Mouse (Mus musculus) effector memory CD4-positive, alpha-beta T cell, adult 5 months (primary cell): Measurements from ENCODE around the gene AC129217.1. TPM values are rescaled to one million over a fixed set of nuclear protein-coding genes. Genes with fewer than 3 reads are reported as not detected.

Experiments
- polyA plus RNA-seq: library from polyadenylated mRNA; unstranded; fragments of 100-300 nt; shearing (Covaris generic); gene quantifications from one replicate; pipeline ENCODE4 v1.2.1, GENCODE M21; 2017

The AC129217.1 gene
- polyA plus RNA-seq, result not detected

DNA sequence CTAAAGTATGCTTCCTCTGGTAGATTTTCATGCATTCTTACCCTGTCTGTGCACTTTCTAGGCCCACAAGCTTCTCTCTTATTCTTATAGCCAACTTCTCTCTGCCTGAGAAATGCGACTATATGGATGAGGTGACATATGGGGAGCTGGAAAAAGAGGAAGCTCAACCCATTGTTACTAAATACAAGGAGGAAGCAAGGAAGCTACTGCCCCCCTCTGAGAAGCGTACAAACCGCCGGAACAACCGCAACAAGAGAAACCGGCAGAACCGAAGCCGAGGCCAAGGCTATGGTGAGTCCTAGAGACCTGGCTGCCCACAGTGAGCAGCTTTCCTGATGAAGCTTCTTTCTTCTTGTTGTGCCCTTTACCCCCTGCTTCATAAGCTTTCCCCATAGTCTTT lies at the start of gene AC129217.1:
Gene AC129217.1, plus strand, starts transcription at position 114 of the 400 bp plus-strand sequence.

DNA sequence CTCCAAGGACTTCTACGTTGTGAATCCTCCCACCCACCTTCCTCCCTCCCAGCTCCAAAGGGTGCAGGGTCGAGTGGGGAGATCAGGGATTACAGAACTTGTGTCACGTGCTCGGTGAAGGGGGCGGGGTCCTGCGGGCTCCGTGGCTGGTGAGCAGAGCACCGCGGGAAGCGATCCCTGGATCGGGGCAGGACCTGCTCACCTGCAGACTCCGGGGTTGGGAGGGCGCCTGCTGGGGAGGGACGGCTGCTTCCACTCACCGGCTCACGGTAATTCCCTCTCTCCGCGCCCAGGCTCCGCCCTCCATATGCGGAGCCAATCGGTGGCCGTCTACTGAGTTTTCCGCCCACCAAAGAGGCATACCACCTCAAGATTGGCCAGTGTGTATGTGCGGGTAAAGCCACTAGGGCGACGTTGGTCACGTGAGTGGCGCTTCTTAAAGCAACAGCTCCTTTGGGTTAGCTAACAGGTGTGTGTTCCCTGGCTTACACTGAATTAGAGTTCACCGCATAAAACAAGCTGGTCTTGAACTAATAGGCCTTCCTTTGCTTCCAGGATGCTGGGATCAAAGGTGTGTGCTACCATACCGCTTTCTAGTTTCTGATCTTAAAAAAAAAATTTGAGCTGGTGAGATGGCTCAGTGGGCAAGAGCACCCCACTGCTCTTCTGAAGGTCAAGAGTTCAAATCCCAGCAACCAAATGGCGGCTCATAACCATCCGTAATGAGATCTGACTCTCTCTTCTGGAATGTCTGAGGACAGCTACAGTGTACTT lies 43.4 kb upstream of the AC129217.1 start, which contains the start of gene Taf6l:
Gene Taf6l, minus strand, starts transcription at position 410 of the 774 bp plus-strand sequence.

DNA sequence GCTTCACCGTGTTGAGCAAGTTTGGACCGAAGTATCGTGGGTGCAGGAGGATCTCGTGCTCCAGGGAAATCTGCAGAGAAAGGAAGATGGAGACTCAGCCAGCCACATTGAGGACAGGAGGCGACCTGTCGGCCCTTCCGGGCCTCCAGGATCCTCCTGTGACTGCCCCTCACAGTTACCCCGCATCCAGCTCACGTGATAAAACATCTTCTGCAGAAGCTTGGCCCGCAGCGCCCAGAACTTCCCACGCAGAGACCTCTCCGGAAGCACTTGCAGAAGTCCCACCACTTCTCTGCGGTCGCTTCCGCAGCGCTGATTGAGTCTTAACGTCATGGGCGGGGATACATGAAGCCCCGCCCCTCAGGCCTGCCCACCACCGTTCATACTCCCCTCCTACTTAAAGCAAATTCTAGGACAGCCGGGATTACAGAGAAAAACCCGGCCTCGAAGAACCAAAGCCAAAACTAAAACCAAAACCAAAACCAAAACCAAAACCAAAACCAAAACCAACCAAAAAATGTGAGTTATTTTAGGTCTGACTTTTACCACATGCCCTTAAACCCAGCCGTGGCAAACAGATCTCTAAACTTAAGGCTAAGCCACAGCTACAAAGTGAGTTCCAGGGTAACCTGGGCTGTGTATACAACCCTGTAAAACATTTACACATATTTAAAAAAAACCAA lies 31.2 kb upstream of the AC129217.1 start, which contains the start of gene Polr2g:
Gene Polr2g, minus strand, starts transcription at position 314 of the 683 bp plus-strand sequence.

DNA sequence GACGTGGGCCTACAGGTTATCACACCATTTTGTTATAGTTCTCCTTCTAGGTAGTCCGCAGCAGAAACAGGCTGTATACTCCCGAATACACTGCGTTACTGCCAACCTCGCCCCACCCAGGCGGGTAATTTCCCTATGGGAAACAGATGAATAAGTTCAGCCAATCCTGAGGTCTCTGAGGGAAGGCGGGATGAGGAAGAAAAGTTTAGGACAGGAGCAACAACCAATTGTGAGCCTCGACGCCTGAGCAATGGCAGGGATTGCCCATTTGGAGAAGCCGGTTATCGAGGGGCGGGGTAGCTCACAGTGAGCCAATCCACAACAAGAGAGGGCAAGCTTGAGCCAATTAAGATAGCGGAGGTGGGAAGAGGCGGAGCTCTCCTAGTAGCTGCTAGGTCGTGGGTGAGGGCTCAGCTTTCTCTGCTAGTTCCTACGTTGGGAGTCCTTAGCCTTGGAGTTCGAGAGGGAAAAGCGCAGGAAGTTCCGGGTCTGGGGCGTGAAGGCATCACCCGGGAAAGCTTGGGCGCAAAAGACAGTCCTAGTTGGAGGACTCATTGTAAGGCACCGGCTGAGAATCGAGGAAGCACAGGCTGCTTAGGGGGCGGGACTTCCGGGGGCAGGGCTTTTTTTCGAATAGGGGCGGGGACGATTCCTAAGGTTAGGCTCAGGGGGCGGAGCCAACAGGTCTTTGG lies 27.3 kb upstream of the AC129217.1 start, which contains the start of gene Zbtb3:
Gene Zbtb3, plus strand, starts transcription at position 426 of the 692 bp plus-strand sequence.

DNA sequence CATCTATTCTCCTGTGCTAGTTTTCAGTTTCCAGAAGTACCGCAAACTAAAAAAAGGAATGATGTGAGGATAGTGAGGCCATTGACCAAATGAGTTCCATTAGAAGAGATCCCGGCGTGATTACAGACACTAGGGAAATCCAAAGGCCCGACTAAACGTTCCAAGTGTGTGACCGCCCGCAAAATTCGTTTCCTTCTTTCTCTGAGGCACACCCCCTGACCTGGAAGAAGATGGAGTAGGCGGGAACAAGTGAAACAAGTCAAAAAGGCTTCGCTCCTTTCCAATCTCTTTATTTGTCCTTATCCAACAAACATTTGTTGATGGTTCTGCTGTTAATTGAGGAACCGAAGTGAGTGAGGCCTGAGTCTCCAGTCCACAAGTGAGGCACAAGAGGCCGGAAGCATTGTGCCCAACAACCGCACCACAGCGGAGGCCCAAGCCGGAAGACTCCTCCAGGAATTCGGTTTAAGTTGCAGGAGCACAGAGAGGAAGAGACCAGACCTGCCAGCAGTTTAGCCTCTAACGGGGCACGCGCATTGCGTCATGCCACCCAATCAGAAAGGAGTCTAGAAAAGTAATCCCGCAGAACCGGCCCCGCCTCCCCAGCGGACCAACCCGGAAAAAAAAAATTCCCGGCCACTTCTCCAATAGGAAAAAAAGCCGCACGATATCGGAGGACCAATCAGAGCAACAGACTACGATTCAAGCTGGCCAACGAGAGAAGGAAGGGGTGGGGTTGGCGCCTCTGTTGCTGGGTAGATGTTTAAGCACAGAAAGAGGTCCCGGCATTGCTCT lies 10.6 kb upstream of the AC129217.1 start, which contains the start of gene Ttc9c:
Gene Ttc9c, minus strand, starts transcription at position 533 of the 795 bp plus-strand sequence.

DNA sequence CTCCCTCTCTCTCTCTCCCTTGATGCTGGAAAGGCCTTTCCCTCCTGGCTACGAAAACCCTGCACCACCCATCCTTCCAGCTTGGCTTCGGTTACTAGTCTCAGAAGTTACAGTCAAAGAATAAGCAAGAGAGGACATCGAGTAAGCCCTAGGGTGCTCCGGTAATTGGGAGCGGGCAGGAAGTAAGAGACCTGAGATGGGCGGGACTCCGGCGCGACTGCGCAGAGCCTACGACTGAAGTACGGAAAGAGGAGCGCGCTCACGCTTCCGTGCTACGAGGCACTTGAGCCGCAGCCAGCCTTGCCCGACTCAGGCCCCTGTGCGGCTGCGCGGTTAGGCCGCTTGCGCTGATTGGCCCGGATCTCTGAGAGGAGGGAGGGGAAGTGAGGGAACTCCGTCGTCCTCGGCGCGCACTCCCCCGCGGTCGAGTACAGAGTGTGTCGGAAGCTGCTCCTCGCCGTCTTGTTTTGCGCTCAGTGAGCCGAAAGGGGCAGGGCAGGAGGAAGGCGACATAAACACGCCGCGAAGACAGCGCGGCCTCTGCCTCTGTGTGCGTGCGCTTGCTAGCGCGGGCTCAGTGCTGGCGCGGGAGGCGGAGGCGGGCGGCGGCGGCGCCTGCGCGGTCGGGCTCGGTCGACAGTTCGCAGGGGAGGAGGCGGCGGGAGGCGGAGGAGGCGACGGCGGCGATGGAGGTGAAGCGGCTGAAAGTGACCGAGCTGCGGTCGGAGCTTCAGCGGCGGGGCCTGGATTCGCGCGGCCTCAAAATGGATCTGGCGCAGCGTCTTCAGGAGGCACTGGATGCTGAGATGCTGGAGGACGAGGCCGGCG lies 9.8 kb upstream of the AC129217.1 start, which contains the start of gene Hnrnpul2:
Gene Hnrnpul2, plus strand, starts transcription at position 415 of the 828 bp plus-strand sequence.

DNA sequence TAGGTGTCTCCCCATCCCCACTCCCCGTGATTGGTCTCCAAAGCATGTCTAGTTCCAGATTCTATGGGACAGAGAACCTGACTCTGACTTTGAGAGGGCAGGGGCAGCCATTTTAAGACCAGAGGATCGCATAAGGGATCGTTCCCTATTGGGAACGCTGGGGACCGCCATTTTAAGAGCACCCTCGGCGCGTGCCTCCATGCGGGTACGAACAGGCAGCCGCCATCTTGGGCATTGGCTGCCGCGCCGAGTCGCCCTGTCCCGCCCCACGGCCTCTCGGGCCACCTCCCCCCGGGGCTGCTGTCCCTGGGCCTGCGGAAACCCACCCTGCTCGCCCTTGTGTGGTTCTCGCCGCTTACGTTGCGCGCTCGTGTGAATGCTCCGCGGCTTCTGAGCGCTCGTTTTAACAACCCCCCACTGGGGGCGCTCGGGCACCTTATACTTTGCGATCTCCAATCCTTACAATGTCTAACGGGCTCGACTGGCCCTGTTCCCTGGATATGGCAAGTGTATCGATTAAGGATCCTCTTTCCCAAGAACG lies 7.7 kb downstream of the AC129217.1 start, which contains the start of gene Bscl2:
Gene Bscl2, plus strand, starts transcription at position 217 of the 541 bp plus-strand sequence.

DNA sequence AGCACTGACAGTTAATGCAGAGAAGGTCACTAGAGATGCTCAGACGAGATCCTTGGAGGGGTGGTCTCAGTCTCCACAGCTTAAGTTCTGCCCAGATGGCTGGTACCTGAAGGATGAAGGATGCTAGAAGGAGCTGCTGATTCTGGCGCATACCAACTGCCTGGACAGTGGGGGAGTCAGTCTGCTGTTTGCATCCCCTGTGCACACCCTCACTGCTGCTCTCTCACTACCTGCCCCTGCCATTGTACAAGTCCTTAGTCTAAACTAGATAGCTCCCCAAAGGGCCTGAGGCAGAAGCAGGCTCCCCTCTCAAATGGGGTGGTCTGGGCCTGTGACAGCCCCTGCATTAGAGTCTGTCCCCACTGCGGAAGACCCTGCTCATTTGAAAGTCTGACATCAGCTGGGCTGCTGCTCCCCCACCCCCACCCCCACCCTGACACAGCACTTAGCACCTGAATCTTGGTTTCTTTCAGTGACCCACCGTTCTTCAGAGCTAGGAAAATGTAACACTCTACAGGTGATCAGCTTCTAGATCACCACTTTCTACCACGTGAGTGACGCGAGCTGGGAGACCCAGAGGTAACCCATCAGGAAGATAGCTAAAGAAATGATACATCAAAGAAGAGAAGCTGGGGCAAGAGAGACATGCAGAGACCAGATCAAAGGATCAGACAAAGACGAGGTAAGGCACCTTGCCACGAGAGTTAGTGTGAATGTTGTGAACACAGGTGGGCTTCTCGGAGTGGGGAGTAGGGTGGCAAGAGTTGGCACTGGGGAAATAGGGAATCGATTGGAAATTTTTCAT lies 9.7 kb downstream of the AC129217.1 start, which contains the start of gene Gng3:
Gene Gng3, minus strand, starts transcription at position 92 of the 805 bp plus-strand sequence.

DNA sequence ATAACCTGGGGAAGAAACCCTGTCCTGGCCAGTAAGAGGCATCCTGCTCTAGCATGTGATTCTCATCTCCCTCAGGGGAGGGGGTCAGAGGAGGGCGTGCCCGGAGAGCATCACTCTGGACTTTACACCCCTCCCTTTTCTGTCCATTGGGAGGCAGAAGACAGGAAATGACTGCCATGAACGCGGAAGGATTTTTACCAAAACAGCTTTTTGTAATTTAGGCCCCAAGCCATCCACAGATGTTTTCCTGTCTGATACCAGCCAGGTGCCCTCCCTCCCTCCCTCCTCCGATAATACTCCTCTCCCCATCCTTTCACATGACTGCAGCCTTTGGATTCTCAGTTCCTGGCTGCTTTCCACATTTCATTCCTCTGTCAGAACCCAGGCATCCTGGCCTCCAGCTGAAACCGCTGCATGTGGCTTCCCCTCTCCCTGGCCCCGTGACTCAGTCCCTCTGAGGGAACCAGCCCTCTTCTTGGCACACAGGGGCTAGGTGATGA lies 20.9 kb downstream of the AC129217.1 start, which contains the start of gene Lrrn4cl:
Gene Lrrn4cl, plus strand, starts transcription at position 367 of the 500 bp plus-strand sequence.

DNA sequence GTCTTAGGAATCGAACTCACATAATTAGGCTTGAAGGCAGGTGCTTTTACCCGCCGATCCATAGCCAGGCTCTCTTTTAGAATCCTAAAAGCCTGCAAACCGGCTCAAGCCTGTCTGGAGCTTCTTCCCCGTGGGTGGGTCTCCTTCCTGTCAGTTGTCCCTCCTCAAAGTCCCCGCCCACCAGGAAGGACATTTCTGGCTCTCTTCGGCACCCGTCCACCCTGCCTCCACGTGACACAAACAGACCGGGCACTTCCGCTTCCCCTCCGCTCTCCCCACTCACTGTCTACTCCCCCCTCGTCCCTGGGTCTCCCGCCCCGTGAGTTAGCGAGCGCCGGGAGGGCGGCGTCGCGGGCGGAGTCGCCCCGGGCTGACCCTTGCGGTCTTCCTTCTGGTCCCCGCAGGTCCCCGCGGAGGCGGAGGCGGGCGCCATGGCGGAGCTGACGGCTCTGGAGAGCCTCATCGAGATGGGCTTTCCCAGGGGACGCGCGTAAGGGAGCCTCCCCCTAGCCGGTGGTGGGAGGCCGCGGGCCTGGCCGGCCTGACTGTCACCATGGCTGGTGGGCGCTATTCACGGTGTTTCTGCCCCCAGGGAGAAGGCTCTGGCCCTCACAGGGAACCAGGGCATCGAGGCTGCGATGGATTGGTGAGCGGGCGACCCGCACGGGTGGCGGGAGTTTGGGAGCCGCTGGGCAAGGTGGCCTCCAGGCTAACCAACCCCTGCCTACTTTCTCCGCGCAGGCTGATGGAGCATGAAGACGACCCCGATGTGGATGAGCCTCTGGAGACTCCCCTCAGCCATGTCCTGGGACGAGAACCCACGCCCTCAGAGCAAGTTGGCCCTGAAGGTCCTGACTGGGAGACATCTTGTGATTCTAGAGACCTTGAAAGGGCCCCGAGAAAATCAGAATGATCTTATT lies 42.0 kb downstream of the AC129217.1 start, which contains the start of gene Ubxn1:
Gene Ubxn1, plus strand, starts transcription at position 230 of the 920 bp plus-strand sequence.

DNA sequence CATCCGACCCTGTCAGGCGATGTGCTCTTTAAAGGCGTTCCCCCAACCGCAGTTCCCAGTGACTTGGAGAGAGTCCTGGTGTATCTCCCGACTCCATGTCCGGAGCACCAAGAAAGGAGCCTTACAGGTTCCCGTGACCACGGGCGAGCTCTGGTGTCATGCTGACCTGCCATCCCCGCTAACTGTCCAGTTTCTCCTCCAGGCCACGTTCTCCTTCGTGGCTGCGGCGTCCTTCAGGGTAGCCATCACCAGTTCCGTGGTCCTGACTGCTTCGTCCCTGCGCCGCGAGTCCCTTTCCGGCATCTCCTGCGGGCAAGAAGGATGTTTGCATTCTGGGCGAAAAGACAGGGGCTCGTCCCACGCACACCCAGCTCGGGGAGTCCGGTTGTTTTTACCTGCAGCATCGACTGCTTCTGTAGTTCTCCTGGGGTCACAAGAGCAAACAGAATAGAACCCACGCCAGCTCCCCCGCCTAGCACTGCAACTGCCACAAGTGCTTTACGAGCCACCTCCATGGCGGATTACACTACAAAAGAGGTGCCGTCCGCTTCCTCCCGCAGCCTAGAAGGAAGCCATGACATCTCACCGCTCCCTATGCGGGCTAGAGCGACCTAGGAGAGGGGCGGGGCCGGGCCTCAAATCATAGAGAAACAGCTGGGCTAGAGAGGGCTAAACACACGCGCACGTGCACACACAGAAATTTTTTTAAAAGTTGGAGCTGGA lies 50.9 kb downstream of the AC129217.1 start, which contains the start of gene Uqcc3:
Gene Uqcc3, minus strand, starts transcription at position 613 of the 723 bp plus-strand sequence.

DNA sequence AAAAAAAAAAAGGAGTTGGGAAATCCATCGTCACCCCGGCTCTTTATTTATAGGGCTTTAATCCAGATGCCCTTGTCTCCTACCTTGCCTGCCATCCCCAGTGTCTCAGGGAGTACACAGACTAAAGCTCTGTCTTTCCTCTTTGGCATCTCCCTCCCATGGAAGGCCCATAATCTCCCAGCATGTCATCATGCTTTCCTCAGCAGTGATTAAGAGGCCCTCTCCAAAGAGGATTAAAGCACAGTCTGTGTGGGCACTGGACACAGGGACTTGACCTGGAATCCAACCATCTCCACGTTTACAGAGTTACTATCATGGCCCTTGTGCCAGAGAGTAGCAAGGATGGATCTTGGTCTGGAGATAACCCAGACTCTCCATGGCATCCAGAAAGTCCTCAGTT lies 54.0 kb downstream of the AC129217.1 start, which contains the start of the genes Lbhd1 and Gm49403:
Gene Lbhd1, plus strand, starts transcription at position 117 of the 400 bp plus-strand sequence.
Gene Gm49403, plus strand, starts transcription at position 315 of the 400 bp plus-strand sequence.

DNA sequence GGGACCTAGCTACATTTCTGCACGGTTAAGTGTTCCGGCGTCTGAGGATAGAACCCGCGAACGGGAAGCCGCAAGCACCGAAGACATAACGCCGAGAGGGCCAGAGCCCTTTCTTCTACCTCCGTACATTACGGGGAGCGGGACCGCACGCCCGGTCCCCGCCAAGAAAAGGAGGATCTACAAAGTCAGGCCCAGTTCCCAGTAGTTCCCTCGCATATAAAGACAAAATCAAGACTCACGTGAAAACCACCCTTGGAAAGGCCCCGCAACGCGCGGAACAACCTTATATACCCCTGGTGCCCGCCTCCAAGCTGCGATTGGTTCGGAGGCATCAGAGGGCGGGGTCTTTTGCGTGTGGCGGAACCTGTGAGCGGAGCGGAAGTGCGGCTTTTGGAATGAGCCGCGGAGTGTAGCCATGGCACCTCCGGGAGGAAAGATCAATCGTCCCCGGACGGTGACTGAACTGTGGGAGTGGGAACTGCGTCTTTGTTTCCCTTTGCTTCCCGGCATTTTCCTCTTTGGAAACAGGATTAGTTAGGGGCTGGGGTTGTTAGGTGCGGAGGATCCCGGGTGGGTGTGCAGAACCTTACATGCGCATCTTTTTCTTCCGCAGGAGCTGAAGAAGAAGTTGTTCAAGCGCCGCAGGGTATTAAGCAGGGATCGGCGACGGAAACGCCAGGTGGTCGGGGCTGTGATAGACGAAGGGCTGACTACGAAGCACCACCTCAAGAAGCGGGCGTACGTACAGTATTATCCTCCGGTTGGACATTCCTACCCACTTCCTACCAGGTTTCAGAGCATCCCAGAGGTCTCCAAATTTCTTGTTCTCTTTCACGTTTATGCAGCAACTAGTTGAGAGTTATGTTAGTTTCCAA lies 59.2 kb downstream of the AC129217.1 start, which contains the start of the genes 1810009A15Rik and Gm49416:
Gene 1810009A15Rik, plus strand, starts transcription at position 343 of the 875 bp plus-strand sequence.
Gene Gm49416, plus strand, starts transcription at position 416 of the 875 bp plus-strand sequence.

